Mouse (Mus musculus) heart, embryonic 10.5 days (tissue): ENCODE data around the gene Cit. TPM values are rescaled to one million over a fixed set of nuclear protein-coding genes. Genes with fewer than 3 reads are reported as not detected.

ENCODE experiments used
- DNase-seq: peaks from one replicate; pipeline ENCODE4 v3.0.0-alpha.2; 2017; ENCODE audit warnings: low spot score
- H3K27ac ChIP-seq: fragments of 300-500 bp; sonication (generic); 2 replicates; pipeline ENCODE4 v1.5.1; 2016; ENCODE audit warnings: mild to moderate bottlenecking
- H3K27me3 ChIP-seq: fragments of 300-500 bp; sonication (generic); 2 replicates; pipeline ENCODE4 v1.6.1; 2016; ENCODE audit warnings: mild to moderate bottlenecking; ENCODE audit not compliant: poor library complexity, insufficient read depth, severe bottlenecking
- H3K36me3 ChIP-seq: fragments of 300-500 bp; sonication (generic); 2 replicates; pipeline ENCODE4 v1.6.1; 2016; ENCODE audit warnings: mild to moderate bottlenecking, moderate library complexity
- H3K4me1 ChIP-seq: fragments of 300-500 bp; sonication (generic); 2 replicates; pipeline ENCODE4 v1.6.1; 2016; ENCODE audit warnings: mild to moderate bottlenecking
- H3K4me3 ChIP-seq: fragments of 300-500 bp; sonication (generic); 2 replicates; pipeline ENCODE4 v1.5.1; 2016; ENCODE audit warnings: mild to moderate bottlenecking, moderate library complexity
- H3K9me3 ChIP-seq: fragments of 300-500 bp; sonication (generic); 2 replicates; pipeline ENCODE4 v1.6.1; 2016; ENCODE audit warnings: mild to moderate bottlenecking, moderate library complexity
- WGBS: fragments of 180-500 bp; shearing (Covaris S2); methylation state at CpG from one replicate; pipeline ENCODE4 v1.1.7; 2016; 5-methylcytosine and 5-hydroxymethylcytosine counted together
- polyA plus RNA-seq: library from polyadenylated mRNA; unstranded; fragments of >200 nt; fragmentation: Nextera tagmentation; extraction: Ambion mirVana; gene quantifications from 2 replicates; pipeline ENCODE4 v1.2.1, GENCODE M21; 2016

The Cit gene
- polyA plus RNA-seq, 1 experiment from 2014 or later: 38.5 TPM

DNA sequence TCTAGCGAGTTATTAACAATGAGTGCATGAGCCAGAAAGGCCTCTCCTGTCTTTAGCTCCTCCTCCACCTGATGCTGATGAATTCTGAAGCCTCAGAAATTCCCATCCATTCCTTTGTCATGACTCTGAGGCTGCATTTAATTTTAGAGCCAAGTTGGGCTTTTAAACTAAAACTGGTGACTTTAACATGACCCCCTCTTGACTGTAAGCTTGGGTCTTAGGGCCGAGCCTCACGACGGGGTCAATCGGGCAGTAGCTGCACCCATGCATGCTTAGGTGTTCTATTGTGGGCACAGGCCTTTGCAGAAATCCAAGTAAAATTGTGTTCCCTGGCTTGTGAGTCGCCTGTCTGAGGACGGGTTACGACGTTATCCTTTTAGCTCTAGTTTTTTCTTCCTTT lies 14.4 kb downstream of the Cit start:
- Histone ChIP-seq H3K36me3 (peaks cover 80% of the 10 kb centered on the region), H3K27me3 (no peaks in the 10 kb centered on the region), H3K27ac (no peak overlapping the region), H3K4me1 (no peaks in the 10 kb centered on the region), H3K9me3 (no peaks in the 10 kb centered on the region), H3K4me3 (no peak overlapping the region)
- 85% methylated on average over 9 of the region's 9 CpGs for WGBS
- no peak for DNase-seq

DNA sequence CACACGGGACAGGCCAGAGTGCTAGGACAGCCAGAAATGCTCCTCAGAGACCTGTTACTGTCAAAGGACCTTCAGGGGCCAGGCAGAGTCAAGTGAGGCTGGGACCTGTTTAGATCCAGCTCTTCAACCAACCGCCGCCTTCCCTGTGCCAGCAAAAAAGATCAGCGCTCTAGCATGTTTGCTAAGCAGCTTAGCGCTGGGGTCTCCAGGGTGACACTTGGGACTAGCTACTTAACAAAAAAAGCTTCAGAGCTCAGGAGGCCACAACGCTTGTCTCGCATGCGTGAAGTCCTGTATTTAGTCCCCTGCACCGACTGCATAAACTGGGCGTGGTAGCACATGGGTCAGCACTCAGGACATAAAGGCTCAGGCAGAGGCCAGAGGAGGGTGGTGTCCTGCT lies 16.9 kb downstream of the Cit start:
- no peak overlapping the region for H3K27ac ChIP-seq
- no peaks in the 10 kb centered on the region for H3K27me3 ChIP-seq
- H3K36me3 ChIP-seq: peaks cover 70% of the 10 kb centered on the region
- H3K4me3 ChIP-seq: no peak overlapping the region
- DNase-seq: no peak
- 95% methylated on average over 10 of the region's 10 CpGs for WGBS
- H3K9me3 ChIP-seq: no peaks in the 10 kb centered on the region
- peaks cover 17% of the 10 kb centered on the region for H3K4me1 ChIP-seq

DNA sequence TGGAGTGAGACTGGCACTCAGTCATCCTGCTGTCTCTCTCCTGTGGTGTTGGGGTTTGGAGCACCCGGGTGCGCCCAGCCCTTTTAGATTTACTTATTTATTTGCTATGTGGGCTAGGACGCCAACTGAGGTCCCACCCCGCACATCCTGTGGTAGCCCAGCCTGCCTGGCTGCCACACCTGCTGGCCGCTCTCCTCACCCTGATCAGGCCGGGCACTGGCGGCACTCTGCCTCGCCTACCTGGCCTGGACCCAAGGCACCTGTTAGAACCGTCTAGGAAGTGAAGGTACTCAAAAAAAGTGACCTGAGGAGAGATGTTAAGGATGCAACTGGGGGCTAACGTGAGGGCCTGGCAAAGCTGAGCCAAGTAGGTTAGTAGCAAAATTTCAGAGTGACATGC lies 17.4 kb downstream of the Cit start:
- H3K36me3 ChIP-seq: peaks cover 71% of the 10 kb centered on the region
- H3K27me3 ChIP-seq: no peaks in the 10 kb centered on the region
- peaks cover 19% of the 10 kb centered on the region for H3K4me1 ChIP-seq
- no peaks in the 10 kb centered on the region for H3K9me3 ChIP-seq
- DNase-seq: no peak
- WGBS: 95% methylated on average over 10 of the region's 10 CpGs
- no peak overlapping the region for H3K27ac ChIP-seq
- no peak overlapping the region for H3K4me3 ChIP-seq

DNA sequence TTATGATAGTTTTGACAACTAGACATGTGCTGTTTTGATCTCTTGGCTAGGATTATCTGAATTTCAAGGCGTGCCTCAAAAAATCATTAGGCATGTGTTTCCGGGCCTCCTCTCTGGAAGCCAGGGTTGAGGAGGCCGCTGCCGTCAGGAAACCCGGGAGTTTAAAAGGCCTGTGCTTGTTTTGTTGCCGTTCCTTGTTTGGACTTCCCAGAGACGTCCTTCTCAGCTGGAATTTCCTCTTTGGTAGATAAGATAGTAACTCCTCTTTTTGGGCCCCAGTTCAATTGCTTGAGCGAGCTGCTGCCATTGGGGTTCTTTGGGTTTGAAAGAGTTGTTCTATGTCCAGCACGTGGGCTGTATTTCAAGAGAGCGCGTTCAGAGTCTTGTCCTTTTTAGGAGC lies 21.2 kb downstream of the Cit start:
- no peaks in the 10 kb centered on the region for H3K9me3 ChIP-seq
- H3K36me3 ChIP-seq: peaks cover 62% of the 10 kb centered on the region
- peak overlapping the region; percentile 63 for H3K27ac ChIP-seq
- no peaks in the 10 kb centered on the region for H3K27me3 ChIP-seq
- DNase-seq: no peak
- peaks cover 21% of the 10 kb centered on the region for H3K4me1 ChIP-seq
- WGBS: 32% methylated on average over 11 of the region's 11 CpGs
- no peak overlapping the region for H3K4me3 ChIP-seq

DNA sequence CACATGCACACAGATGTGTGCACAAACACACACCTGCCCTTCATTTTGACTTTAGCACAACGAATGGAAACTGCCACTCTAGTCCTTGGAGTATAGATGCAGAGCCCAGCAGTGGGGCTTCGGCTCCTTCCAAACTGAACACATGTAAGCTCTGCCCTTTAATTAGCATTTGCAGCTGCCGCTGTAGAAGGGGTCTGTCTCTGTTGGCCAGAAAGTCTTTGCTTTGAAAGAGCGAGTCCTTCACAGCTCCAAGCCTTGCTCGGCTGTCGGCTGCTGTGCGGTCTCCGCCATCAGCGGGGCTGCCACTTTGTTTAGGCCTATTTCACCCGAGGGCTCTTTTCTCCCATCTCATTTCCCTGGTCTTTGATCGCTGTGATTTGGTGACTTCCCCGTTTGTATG lies 23.5 kb downstream of the Cit start:
- Histone ChIP-seq H3K27me3 (no peaks in the 10 kb centered on the region), H3K4me1 (peaks cover 31% of the 10 kb centered on the region), H3K9me3 (no peaks in the 10 kb centered on the region), H3K36me3 (peaks cover 53% of the 10 kb centered on the region), H3K27ac (peak overlapping the region; percentile 14; the same call in 1 of the 2 replicates), H3K4me3 (no peak overlapping the region)
- WGBS: 91% methylated on average over 12 of the region's 12 CpGs
- no peak for DNase-seq

DNA sequence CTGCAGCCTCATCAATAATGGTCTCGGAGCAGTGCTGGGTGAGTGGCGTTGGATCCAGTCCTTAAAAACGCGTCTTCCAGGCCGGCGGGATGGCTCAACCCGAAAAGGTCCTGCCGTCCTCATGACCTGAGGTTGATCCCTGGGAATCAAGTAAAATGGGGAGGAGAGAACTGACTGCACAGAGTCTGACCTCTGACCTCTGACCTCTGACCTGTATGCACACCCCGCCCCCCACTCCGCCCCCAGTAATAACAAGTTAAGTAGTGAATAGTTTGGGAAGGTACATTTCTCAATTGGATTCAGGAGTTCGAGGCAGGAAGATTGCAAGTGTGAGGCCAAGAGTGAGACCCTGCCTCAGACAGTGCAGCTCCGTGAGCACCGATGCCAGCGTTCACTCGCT lies 24.1 kb downstream of the Cit start:
- Histone ChIP-seq H3K9me3 (no peaks in the 10 kb centered on the region), H3K4me3 (no peak overlapping the region), H3K4me1 (peaks cover 31% of the 10 kb centered on the region), H3K36me3 (peaks cover 51% of the 10 kb centered on the region), H3K27me3 (no peaks in the 10 kb centered on the region), H3K27ac (no peak overlapping the region)
- WGBS: 91% methylated on average over 15 of the region's 15 CpGs
- DNase-seq: no peak

DNA sequence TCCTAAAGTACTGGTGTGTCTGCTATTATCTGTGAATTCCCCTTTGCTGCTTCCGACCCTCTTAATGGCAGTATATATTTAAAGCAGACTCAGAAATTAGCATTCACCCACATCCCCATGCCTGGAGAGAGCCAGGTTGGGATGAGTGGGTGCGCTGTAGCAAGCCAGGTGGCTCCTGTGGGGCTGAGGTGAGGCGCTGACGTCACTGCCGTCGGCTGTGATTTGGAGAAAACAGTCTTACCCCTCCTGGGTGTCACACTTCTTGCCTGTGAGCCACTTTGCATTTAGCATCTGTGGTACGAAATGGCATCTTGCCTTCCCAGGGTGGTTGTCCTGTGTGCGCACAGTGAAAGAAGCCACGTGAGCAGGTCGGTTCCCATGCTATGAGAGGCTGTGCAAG lies 26.1 kb downstream of the Cit start:
- Histone ChIP-seq H3K36me3 (peaks cover 56% of the 10 kb centered on the region), H3K27me3 (no peaks in the 10 kb centered on the region), H3K27ac (no peak overlapping the region), H3K4me3 (no peak overlapping the region), H3K9me3 (no peaks in the 10 kb centered on the region), H3K4me1 (peaks cover 22% of the 10 kb centered on the region)
- DNase-seq: no peak
- WGBS: 92% methylated on average over 10 of the region's 10 CpGs

DNA sequence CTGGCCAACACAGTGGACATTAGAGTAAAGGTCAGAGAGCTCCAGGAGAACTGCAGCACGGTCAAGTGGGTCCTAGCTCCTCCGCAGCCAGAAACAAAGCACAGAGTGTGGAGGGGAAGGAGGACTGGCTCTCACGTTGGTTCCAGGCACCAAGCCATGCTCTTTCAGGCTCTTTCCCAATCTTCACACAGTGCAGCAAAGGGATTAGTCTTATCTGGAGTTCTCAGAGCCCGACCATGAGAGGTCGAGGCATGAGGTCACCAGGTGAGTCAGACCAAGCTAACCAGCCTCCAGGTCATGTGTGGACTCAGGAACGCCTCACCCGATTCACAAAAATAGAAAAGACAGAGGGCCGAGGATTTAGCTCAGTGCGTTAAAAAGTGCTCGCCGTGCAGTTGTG lies 27.0 kb downstream of the Cit start:
- H3K27me3 ChIP-seq: no peaks in the 10 kb centered on the region
- 73% methylated on average over 11 of the region's 11 CpGs for WGBS
- H3K36me3 ChIP-seq: peaks cover 59% of the 10 kb centered on the region
- peaks cover 13% of the 10 kb centered on the region; the same call in 1 of the 2 replicates for H3K4me1 ChIP-seq
- no peaks in the 10 kb centered on the region for H3K9me3 ChIP-seq
- H3K27ac ChIP-seq: no peak overlapping the region
- H3K4me3 ChIP-seq: no peak overlapping the region
- DNase-seq: no peak

DNA sequence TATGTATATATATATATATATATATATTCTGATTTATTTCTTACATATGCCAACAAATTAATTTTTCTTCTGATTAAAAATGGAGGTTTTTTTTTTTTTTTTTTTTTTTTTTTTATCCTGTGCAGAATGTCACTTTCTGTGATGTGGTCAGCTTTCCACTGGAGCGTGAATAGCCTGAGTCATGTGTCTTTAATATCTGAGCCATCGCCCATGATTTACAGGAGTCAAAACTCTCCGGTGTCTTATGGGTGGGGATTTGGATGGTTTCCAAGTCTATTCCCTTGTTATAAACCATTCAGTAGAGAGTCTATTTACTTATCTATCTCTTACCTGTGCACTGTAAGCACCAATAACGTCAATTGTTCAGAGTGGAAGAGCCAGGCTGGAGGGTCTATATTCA lies 27.9 kb downstream of the Cit start:
- Histone ChIP-seq H3K9me3 (no peaks in the 10 kb centered on the region), H3K36me3 (peaks cover 59% of the 10 kb centered on the region), H3K4me3 (no peak overlapping the region), H3K4me1 (peaks cover 12% of the 10 kb centered on the region; the same call in 1 of the 2 replicates), H3K27me3 (no peaks in the 10 kb centered on the region), H3K27ac (no peak overlapping the region)
- WGBS: 92% methylated on average over 4 of the region's 4 CpGs
- no peak for DNase-seq

DNA sequence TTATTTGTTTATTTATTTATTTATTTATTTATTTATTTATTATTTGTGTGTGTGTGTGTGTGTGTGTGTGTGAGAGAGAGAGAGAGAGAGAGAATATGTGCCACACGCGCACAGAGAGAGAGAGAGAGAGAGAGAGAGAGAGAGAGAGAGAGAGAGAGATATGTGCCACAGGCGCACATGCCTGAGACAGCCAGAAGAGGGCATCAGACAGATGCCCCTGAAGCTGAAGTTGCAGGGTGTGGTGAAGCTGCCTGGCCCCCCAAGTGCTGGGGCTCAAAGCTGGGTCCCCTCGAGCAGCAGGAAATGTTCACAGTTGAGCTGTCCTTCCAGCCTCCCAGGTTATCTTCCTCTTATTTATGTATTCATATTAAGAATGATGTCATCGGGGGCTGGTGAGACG lies 32.3 kb downstream of the Cit start:
- 88% methylated on average over 6 of the region's 6 CpGs for WGBS
- Histone ChIP-seq H3K4me3 (no peak overlapping the region), H3K27me3 (no peaks in the 10 kb centered on the region), H3K36me3 (peaks cover 42% of the 10 kb centered on the region), H3K27ac (no peak overlapping the region), H3K9me3 (no peaks in the 10 kb centered on the region), H3K4me1 (0 out of 2 replicates have a peak, but pooled peaks cover 2% of the 10 kb centered on the region)
- DNase-seq: no peak

DNA sequence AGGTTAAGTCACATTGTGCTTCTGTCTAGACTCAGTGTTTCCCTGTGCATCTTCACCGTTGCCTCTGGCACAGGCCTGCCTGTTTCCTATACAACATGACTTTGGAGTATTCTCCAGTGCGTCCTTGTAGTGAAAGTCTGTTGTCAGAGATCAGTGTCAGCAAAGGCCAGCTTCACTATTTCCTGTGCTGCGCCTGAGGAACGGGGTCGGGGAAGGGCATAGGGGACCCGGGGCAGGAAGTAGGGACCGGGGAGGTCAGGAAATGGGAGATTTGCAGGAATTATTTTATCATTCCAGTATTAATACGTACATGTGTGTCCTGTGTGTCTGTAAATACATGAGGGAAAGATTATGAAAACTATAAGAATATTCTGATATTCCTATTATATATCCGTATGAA lies 37.1 kb downstream of the Cit start:
- WGBS: 69% methylated on average over 9 of the region's 9 CpGs
- Histone ChIP-seq H3K27me3 (no peaks in the 10 kb centered on the region), H3K4me3 (no peak overlapping the region), H3K36me3 (peaks cover 43% of the 10 kb centered on the region), H3K27ac (no peak overlapping the region), H3K4me1 (0 out of 2 replicates have a peak, but pooled peaks cover 2% of the 10 kb centered on the region), H3K9me3 (no peaks in the 10 kb centered on the region)
- DNase-seq: no peak

DNA sequence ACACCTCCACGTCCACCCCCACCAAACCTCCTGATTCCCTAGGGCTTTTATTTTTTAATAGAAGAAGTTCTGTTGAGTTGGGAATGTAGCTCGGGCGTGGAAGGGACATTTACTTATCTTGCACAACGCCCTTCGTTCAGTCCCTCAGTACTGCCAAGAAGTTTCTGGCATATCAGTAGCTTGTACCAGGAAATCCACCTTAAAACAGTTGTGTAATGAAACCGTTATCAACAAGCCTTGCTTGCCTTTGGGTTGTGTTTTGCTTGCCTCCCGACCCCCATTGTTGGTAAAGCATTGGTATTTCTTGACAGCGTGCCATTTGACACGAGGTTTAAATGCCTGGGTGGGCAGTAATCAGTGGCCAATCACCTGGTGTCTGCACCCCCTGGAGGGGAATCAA lies 39.4 kb downstream of the Cit start:
- Histone ChIP-seq H3K9me3 (no peaks in the 10 kb centered on the region), H3K36me3 (peaks cover 49% of the 10 kb centered on the region), H3K27ac (no peak overlapping the region), H3K27me3 (no peaks in the 10 kb centered on the region), H3K4me1 (0 out of 2 replicates have a peak, but pooled peaks cover 2% of the 10 kb centered on the region), H3K4me3 (no peak overlapping the region)
- DNase-seq: no peak
- WGBS: 78% methylated on average over 9 of the region's 9 CpGs

DNA sequence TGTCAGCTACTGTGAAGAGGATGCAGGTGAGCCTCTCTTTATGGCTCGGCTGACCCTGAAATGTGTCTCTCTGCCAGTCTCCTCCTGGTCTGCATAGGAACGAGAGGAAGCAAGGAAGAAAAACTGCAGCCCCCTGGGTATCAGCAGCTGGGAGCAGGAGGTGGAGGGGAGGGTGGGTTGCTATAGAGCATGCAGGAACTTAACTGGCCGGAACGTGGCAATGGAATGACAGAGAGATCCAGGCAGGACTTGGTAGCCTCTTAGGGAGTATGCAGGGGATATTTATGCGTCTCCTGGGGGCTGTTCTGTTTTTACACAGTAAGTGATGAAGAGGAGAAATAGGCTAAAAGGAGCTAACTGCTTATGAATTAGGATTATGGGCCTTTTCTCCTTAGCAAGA lies 48.7 kb downstream of the Cit start:
- WGBS: 84% methylated on average over 5 of the region's 5 CpGs
- no peak for DNase-seq
- Histone ChIP-seq H3K36me3 (peaks cover 55% of the 10 kb centered on the region), H3K27me3 (no peaks in the 10 kb centered on the region), H3K9me3 (no peaks in the 10 kb centered on the region), H3K27ac (no peak overlapping the region), H3K4me1 (peaks cover 3% of the 10 kb centered on the region; the same call in 1 of the 2 replicates), H3K4me3 (no peak overlapping the region)

DNA sequence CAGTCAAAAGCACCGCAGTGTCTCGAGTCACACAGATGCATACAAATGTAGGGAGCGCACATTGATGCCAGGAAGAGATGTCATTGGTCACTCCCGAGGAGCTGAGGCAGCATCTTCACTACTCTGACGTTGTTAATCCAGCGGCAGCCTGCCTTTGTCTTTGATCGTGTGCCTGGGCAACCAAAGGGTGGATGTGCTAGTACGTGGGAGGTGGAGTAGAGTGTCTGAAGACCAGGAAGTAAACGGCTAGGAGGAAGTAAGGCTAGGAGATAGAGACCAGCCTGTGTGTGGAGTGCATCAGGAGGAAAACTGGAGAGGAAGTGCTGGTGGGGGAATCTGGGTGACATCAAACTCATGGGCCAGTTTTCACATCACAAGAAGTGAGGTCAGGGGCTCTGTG lies 52.0 kb downstream of the Cit start:
- Histone ChIP-seq H3K9me3 (0 out of 2 replicates have a peak, but pooled peaks cover 2% of the 10 kb centered on the region), H3K4me1 (peaks cover 10% of the 10 kb centered on the region; the same call in 1 of the 2 replicates), H3K27ac (no peak overlapping the region), H3K36me3 (peaks cover 47% of the 10 kb centered on the region), H3K27me3 (no peaks in the 10 kb centered on the region), H3K4me3 (no peak overlapping the region)
- 68% methylated on average over 9 of the region's 9 CpGs for WGBS
- no peak for DNase-seq
